Mouse (Mus musculus) gastrocnemius, adult 8-10 months (tissue): ENCODE measurements around the gene Rps19. TPM values are rescaled to one million over a fixed set of nuclear protein-coding genes. Genes with fewer than 3 reads are reported as not detected.

Experiments
- DNase-seq, 2 experiments: peaks; one replicate each; pipeline ENCODE4 v3.0.0; 2022; ENCODE audit warnings: low spot score in 2 of 2
- total RNA-seq, 4 experiments: library from RNA; stranded (reverse); gene quantifications; 2 replicates each; pipeline ENCODE4 v1.2.4; 2022

Gene Rps19
- total RNA-seq, 4 experiments from 2014 or later = 382 to 444 (median 398) TPM

GRCm38 (mm10) chr7:24902630-24903443 is 18.7 kb downstream of the Rps19 start, which contains the start of gene Arhgef1:
TSS of gene Arhgef1 (plus strand) at chr7:24902912.
- DNase-seq = peak; percentile 29 to 30

DNA sequence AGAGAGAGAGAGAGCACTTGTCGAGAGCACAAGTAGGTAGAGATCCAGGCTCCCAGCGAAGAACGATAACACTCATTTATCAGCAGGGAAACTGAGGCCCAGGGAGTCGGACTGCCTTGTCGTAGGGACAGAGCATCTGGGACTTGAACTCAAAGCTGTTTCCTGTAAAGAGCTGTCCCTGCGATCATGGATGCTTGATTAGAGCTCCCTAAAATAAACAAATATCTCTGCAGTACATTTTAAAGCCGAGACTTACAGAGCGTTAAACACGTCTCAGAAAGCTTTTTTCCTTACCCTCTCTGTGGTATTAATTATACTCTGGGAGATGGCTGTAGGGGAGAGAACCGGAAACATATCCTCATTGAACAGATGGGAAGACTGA is 19.3 kb downstream of the Rps19 start:
- DNase-seq = no peak

DNA sequence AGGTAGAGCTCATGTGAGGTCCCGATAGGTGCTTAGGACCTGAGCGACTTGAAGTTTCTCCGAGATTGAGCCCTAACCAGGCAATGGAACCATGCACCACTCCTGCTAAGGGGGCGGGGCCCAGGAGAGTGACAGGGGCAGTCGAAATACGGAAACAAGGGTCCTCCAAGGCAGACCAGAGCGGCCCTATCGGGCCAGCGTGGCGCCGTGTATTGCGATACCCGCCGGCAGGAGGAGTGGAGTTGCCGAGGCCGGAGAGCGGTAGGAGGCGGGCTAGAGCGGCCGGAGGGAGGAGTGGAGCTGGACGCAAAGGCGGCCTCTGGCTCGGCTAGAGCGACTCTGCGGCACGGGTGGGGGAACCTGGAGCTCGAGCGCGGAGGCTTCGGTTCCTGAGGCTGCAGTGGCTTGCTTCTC is 19.9 kb downstream of the Rps19 start:
- DNase-seq = peak; percentile 97 to 98

GRCm38 (mm10) chr7:24904936-24905335 is 20.8 kb downstream of the Rps19 start:
- DNase-seq = no peak

GRCm38 (mm10) chr7:24906551-24906950 is 22.4 kb downstream of the Rps19 start:
- DNase-seq = no peak

DNA sequence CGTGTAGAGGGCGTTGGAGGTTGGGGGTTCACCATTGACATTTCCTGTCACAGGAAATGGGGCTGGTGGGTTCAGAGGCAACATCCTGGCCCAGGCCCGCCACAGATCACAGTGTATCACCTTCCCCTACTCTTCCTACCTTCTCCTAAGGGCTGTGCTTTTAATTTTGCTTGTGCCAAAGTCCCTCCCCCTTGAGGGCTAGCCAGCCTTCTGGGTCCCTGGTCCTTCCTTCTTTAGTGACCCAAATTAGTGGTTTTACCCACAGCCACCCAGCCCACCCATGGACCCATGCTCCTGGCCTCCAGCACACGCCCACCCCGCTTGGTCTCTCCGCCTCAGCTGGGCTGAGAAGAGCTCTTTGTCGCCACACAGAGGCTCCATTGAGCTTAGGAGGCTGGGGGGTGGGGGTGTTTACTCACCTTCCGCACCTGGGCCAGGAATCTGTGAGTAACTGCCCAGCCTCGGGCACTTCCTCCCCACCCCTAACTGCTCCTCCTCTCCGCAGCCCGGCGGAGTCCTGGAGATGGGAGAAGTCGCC is 23.1 kb downstream of the Rps19 start:
- DNase-seq = no peak

DNA sequence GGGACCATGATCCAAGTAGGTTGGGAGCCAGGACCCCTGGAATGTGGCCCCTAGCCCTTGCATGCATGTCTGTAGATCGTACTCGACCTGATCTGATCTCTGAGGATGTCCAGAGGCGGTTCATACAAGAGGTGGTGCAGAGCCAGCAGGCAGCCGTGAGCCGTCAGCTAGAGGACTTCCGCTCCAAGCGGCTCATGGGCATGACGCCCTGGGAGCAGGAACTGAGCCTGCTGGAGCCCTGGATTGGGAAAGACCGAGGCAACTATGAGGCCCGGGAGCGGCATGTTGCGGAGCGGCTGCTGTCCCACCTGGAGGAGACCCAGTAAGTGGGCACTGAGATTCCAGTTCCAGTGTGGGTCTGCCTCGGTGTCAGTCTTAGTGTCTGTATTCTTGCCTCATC is 28.3 kb downstream of the Rps19 start:
- no peak for DNase-seq

- DNase-seq = no peak
These were observed 34.7 kb downstream of the Rps19 start for GRCm38 (mm10) chr7:24918763-24919323.

DNA sequence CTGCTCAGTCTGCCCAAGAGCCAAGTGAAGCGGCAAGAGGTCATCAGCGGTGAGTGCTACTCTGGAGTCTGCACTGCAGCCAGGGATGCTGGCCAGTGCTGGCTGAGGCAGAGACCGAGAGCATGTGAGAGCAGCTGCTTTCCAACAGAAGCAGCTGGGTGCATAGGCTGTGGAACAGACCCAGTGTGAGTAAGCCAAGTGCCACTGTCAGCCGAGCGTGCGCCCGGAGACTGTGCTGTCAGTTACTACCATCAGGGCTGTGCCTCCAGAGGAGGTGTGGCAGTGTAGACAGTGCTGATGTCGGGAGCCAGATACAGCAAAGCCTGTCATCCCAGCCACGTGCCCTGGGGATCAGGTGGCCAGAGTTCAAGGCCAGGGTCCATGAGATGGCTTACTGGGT is 35.6 kb downstream of the Rps19 start:
- DNase-seq = peak; percentile 68 to 79

- DNase-seq = no peak
These were observed 46.3 kb downstream of the Rps19 start for GRCm38 (mm10) chr7:24930475-24930874.

DNA sequence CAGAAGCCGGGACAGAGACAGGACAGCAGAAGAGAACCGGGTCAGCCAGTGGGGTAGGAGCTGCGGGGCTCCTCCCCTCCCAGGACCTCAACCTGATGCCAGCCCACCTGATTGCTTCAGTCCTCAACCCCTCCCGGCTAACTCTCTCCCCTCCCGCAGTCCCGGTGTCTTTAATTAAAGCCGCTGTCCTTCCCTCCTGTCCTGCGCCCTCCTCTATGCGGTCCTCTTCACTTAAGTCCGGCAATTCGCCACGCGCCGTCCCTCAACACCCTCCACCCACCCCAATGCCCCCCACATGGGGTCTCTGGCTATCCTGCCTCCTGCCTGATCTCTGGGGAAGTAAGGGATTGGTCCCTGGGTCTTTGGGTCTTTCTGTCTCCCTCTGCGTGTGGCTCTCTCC is 47.5 kb downstream of the Rps19 start:
- no peak for DNase-seq

Other genes with a start within 250 kb of the Rps19 start
- gene Lypd3, start 247.8 kb upstream of the Rps19 start, total RNA-seq = not detected
- not detected for gene Tex101, start 207.7 kb upstream of the Rps19 start, total RNA-seq
- gene BC049730, start 175.1 kb upstream of the Rps19 start, total RNA-seq = not detected
- gene Gm4763, start 157.5 kb upstream of the Rps19 start, total RNA-seq = not detected
- gene Cd177, start 124.1 kb upstream of the Rps19 start, total RNA-seq = not detected
- not detected for gene Ceacam10, start 107.2 kb upstream of the Rps19 start, total RNA-seq
- gene Gm9844, start 22.2 kb upstream of the Rps19 start, total RNA-seq = not detected
- not detected for gene Lypd4, start 14.4 kb upstream of the Rps19 start, total RNA-seq
- gene Dmrtc2, start 14.3 kb upstream of the Rps19 start, total RNA-seq = not detected
- gene Cd79a, start 13.0 kb downstream of the Rps19 start, total RNA-seq = under 1 TPM in 2 of 4 experiments, not detected in 2; 0.17 to 0.19 TPM
- gene Arhgef1, start 18.5 kb downstream of the Rps19 start, total RNA-seq = 10 to 100 TPM; 19.1 to 25.5 (median 22.5) TPM
- not detected for gene Gm4881, start 60.1 kb downstream of the Rps19 start, total RNA-seq
- gene Rabac1, start 88.4 kb downstream of the Rps19 start, total RNA-seq = 100 to 1,000 TPM; 255 to 297 (median 267) TPM
- gene Atp1a3, start 121.6 kb downstream of the Rps19 start, total RNA-seq = under 1 TPM; 0.25 to 0.58 (median 0.46) TPM
- 1 to 10 TPM; 1.3 to 3.2 (median 2.2) TPM for gene Grik5, start 188.0 kb downstream of the Rps19 start, total RNA-seq
- gene Zfp574, start 188.2 kb downstream of the Rps19 start, total RNA-seq = 1 to 10 TPM; 6.5 to 9.3 (median 9.0) TPM